Mouse (Mus musculus) MEL (cell line): ENCODE measurements around the gene 1700020N15Rik.

Experiments
- POLR2A ChIP-seq, 2 experiments: IDR thresholded peaks; 2 replicates each; pipeline ENCODE4 v1.6.1; 2011 to 2012; ENCODE audit warnings: low read length in 2 of 2, mild to moderate bottlenecking in 2 of 2, control low read depth in 1 of 2, improper control_type of control experiment in 1 of 2, low read depth in 1 of 2, moderate library complexity in 1 of 2; ENCODE audit not compliant: control insufficient read depth in 1 of 2, insufficient read depth in 1 of 2, poor library complexity in 1 of 2
- USF1 ChIP-seq: IDR thresholded peaks from 2 replicates; pipeline ENCODE4 v1.6.1; 2014; ENCODE audit warnings: low read depth, mild to moderate bottlenecking, inconsistent platforms, low read length, improper control_type of control experiment, moderate library complexity
- ZNF384 ChIP-seq: IDR thresholded peaks from 2 replicates; pipeline ENCODE4 v1.6.1; 2012; ENCODE audit warnings: low read depth, mild to moderate bottlenecking, inconsistent platforms, low read length, improper control_type of control experiment

DNA sequence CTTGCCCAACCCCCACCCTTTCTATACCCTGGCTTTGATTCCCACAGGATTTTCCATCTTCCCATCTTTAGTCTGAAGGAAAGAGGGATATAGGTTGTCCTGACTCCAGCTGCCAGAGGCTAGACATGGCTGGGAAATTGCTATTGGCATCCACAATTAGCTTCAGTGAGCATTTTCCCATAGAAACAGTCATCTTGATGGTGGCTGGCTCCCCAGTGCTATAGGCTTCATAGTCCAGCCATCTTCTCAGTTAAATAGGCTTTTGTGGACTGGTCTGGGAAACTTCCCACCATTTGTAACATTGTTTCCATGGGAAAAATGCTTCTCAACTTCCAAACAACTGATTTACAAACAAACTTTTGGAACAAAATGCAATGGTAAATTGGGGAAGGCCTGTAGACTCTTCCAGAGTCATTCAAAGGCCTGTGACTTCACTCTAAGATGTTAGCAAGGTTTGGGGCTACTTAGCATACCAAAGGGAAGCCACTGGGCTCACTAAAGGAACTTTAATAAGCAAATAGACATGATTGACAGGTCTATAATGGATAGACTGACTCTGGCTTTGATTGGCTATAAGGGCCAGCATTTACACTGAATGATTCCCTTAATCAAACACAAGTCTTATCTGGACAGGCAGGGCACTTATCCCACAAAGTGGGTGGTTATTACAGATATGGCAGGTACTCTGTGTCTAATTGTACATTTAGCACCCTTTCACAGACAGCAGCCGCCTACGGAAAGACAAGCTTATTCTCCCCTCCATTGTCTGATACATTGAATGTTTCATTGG lies 31.9 kb downstream of the 1700020N15Rik start:
- TF ChIP-seq ZNF384 = no peak
- TF ChIP-seq POLR2A (IDR thresholded peaks at IDR 0.05; ENCODE audit: control insufficient read depth in 1 of 2, insufficient read depth in 1 of 2, low read depth in 1 of 2, low read length in 2 of 2, poor library complexity in 1 of 2) = no peak
- no peak for TF ChIP-seq USF1
